Mouse (Mus musculus) hindbrain, postnatal 0 days (tissue): Measurements from ENCODE around the gene Barx1. TPM values are rescaled to one million over a fixed set of nuclear protein-coding genes. Genes with fewer than 3 reads are reported as not detected.

Experiments
- ATAC-seq: fragments of 200-750 bp; cut with Nextera tagmentation; 2 replicates; pipeline ENCODE4 v1.8.0; 2017; ENCODE audit warnings: mild to moderate bottlenecking, moderate TSS enrichment, moderate library complexity
- DNase-seq: peaks from one replicate; pipeline ENCODE4 v3.0.0-alpha.2; 2015; ENCODE audit warnings: low spot score
- H3K27ac ChIP-seq: fragments of 300-500 bp; sonication (generic); 2 replicates; pipeline ENCODE4 v1.5.1; 2014; ENCODE audit warnings: mild to moderate bottlenecking
- H3K27me3 ChIP-seq: fragments of 300-500 bp; sonication (generic); 2 replicates; pipeline ENCODE4 v1.6.1; 2014; ENCODE audit warnings: low read length, mixed read lengths; ENCODE audit not compliant: insufficient read depth
- H3K36me3 ChIP-seq: fragments of 300-500 bp; sonication (generic); 2 replicates; pipeline ENCODE4 v1.6.1; 2014; ENCODE audit warnings: low read length, mixed read lengths; ENCODE audit not compliant: insufficient read depth
- H3K4me1 ChIP-seq: fragments of 300-500 bp; sonication (generic); 2 replicates; pipeline ENCODE4 v1.6.1; 2014; ENCODE audit warnings: antibody characterized with exemption, low read length, mixed read lengths; ENCODE audit not compliant: insufficient read depth
- H3K4me2 ChIP-seq: fragments of 300-500 bp; sonication (generic); 2 replicates; pipeline ENCODE4 v1.6.1; 2014; ENCODE audit warnings: low read depth, mild to moderate bottlenecking, low read length, moderate library complexity, mixed read lengths
- H3K4me3 ChIP-seq: fragments of 300-500 bp; sonication (generic); 2 replicates; pipeline ENCODE4 v1.5.1; 2014; ENCODE audit warnings: low read length
- H3K9ac ChIP-seq: fragments of 300-500 bp; sonication (generic); replicated peaks from 2 replicates; pipeline ENCODE4 v1.6.1; 2014; ENCODE audit warnings: mild to moderate bottlenecking, low read length, moderate library complexity, mixed read lengths
- H3K9me3 ChIP-seq: fragments of 300-500 bp; sonication (generic); 2 replicates; pipeline ENCODE4 v1.6.1; 2016; ENCODE audit warnings: low read length, mixed read lengths
- CTCF ChIP-seq: IDR thresholded peaks from 2 replicates; pipeline ENCODE4 v1.5.1; 2016; ENCODE audit warnings: antibody characterized with exemption, control low read depth, low read depth
- WGBS: fragments of 180-500 bp; shearing (Covaris S2); extraction: QIAGEN DNeasy Blood & Tissue Kit; methylation state at CpG from one replicate; pipeline ENCODE4 v1.1.7; 2014; 5-methylcytosine and 5-hydroxymethylcytosine counted together
- polyA plus RNA-seq: library from polyadenylated mRNA; unstranded; fragments of >200 nt; fragmentation: Nextera tagmentation; extraction: Ambion mirVana; gene quantifications from 2 replicates; pipeline ENCODE4 v1.2.1, GENCODE M21; 2015
- total RNA-seq: library from RNA; depleted of rRNA; stranded (reverse); fragments of >200 nt; gene quantifications from 2 replicates; pipeline ENCODE4 v1.2.3, GENCODE M21; 2014

Barx1 gene
- total and polyA plus RNA-seq, 2 experiments from 2014 or later, result not detected

- H3K27me3 ChIP-seq, result peaks cover 82% of the 10 kb centered on the region
- no peak for TF ChIP-seq CTCF
- no peak for DNase-seq
These were observed 2.3 kb downstream of the Barx1 start for GRCm38 (mm10) chr13:48664916-48665655.

GRCm38 (mm10) chr13:48665656-48666597 is 3.1 kb downstream of the Barx1 start:
- Histone ChIP-seq H3K27me3 (peaks cover 81% of the 10 kb centered on the region), H3K36me3 (no peaks in the 10 kb centered on the region), H3K4me1 (0 out of 2 replicates have a peak, but pooled peaks cover 13% of the 10 kb centered on the region), H3K4me3 (peak overlapping the region; percentile 15; the same call in 1 of the 2 replicates), H3K4me2 (no peak overlapping the region), H3K9ac (no peak overlapping the region), H3K9me3 (no peaks in the 10 kb centered on the region), H3K27ac (no peak overlapping the region)
- no peak for TF ChIP-seq CTCF
- 1% methylated on average over 58 of the region's 58 CpGs for WGBS
- ATAC-seq (no peak), DNase-seq (no peak)

More at GRCm38 (mm10) chr13:48664916-48665655, 2.3 kb downstream of the Barx1 start:
- Histone ChIP-seq H3K4me3 (no peak overlapping the region), H3K9ac (no peak overlapping the region), H3K4me1 (0 out of 2 replicates have a peak, but pooled peaks cover 13% of the 10 kb centered on the region), H3K9me3 (no peaks in the 10 kb centered on the region), H3K36me3 (no peaks in the 10 kb centered on the region), H3K4me2 (no peak overlapping the region), H3K27ac (no peak overlapping the region)
- no peak for ATAC-seq
- under 1% methylated on average over 39 of the region's 39 CpGs for WGBS

GRCm38 (mm10) chr13:48667461-48667860 is 4.7 kb downstream of the Barx1 start:
- DNase-seq, result no peak
- 0 out of 2 replicates have a peak, but pooled peaks cover 13% of the 10 kb centered on the region for H3K4me1 ChIP-seq
- no peak for ATAC-seq
- peaks cover 74% of the 10 kb centered on the region for H3K27me3 ChIP-seq
- no peak overlapping the region for H3K4me3 ChIP-seq
- no peaks in the 10 kb centered on the region for H3K9me3 ChIP-seq
- no peak overlapping the region for H3K9ac ChIP-seq
- H3K27ac ChIP-seq, result no peak overlapping the region
- no peaks in the 10 kb centered on the region for H3K36me3 ChIP-seq
- no peak overlapping the region for H3K4me2 ChIP-seq
- no peak for TF ChIP-seq CTCF
- 6% methylated on average over 4 of the region's 4 CpGs for WGBS

GRCm38 (mm10) chr13:48668091-48668975 is 5.5 kb downstream of the Barx1 start:
- Histone ChIP-seq H3K4me3 (peak overlapping the region; percentile 13), H3K9me3 (no peaks in the 10 kb centered on the region), H3K4me2 (peak overlapping the region; percentile 34; the same call in 1 of the 2 replicates), H3K36me3 (no peaks in the 10 kb centered on the region), H3K27me3 (peaks cover 71% of the 10 kb centered on the region), H3K9ac (no peak overlapping the region), H3K4me1 (0 out of 2 replicates have a peak, but pooled peaks cover 13% of the 10 kb centered on the region), H3K27ac (no peak overlapping the region)
- DNase-seq (no peak), ATAC-seq (no peak)
- 2% methylated on average over 33 of the region's 33 CpGs for WGBS
- no peak for TF ChIP-seq CTCF

GRCm38 (mm10) chr13:48668976-48669534 is 6.3 kb downstream of the Barx1 start:
- H3K27ac ChIP-seq, result no peak overlapping the region
- H3K4me1 ChIP-seq, result 0 out of 2 replicates have a peak, but pooled peaks cover 13% of the 10 kb centered on the region
- no peak for TF ChIP-seq CTCF
- peak overlapping the region; percentile 34; the same call in 1 of the 2 replicates for H3K4me2 ChIP-seq
- H3K9me3 ChIP-seq, result no peaks in the 10 kb centered on the region
- peak overlapping the region; percentile 13 for H3K4me3 ChIP-seq
- DNase-seq (no peak), ATAC-seq (no peak)
- under 1% methylated on average over 34 of the region's 34 CpGs for WGBS
- H3K9ac ChIP-seq, result no peak overlapping the region
- H3K36me3 ChIP-seq, result no peaks in the 10 kb centered on the region
- H3K27me3 ChIP-seq, result peaks cover 71% of the 10 kb centered on the region
